Mouse (Mus musculus) thymus, postnatal 4 days (tissue): Measurements from ENCODE around the gene Lamb1.

Source experiments
- DNase-seq: peaks from one replicate; pipeline ENCODE4 v3.0.0; 2021

The Lamb1 gene

DNA sequence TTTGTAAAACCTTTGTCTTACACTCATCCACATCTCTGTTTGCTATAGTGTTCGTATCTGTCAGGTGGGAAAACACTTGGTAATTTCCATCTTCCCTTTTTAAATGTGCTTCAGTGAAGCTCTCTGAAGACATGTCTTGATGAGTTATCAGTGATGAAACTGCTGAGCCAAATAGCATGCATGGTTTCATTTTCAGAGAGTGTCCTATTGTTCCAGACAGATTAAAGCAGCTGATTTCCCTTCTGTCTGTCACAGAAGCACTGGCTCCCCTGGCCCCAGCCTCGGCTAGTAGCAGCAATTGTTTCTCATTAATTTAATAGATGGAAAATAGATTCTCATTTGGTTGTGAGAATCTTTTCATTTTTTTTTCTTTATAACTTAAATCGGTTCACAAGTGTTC, 25.9 kb downstream of the Lamb1 start:
- no peak for DNase-seq

DNA sequence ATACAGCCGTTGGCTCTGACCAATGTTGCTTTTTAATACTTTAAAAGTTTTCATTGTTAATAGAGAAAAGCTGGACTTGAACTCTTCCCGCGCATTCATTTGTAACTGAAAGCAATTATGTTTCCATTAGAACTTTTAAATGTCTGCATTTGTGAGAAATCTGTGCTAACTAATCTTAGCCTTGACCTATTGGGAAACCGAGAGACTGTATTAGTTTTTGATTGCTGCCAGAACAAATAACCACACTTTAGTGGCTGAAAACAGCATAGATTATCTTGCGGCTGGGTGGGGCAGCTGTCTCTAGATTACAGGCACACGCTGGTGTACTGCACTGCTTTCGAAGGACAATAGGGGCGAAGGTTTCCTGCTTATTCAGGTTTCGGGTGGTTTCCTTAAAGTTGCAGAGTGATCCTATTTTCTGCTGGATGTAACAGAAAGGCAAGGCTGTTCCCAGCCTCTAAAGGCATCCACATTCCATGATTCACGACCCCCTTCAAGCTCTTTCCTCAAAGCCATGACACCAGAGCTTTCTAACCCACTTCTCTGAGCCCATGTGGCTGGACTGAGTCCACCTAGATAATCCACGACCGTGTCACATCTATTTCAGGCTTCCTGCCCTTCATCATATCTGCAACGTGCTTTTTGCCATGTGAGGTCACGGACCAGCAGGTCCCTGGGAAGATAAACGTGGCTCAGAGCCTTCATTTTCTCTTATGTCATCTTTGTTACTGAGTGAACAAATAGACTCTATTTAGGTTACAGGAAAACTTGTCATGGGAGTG, 28.5 kb downstream of the Lamb1 start:
- DNase-seq = no peak

DNA sequence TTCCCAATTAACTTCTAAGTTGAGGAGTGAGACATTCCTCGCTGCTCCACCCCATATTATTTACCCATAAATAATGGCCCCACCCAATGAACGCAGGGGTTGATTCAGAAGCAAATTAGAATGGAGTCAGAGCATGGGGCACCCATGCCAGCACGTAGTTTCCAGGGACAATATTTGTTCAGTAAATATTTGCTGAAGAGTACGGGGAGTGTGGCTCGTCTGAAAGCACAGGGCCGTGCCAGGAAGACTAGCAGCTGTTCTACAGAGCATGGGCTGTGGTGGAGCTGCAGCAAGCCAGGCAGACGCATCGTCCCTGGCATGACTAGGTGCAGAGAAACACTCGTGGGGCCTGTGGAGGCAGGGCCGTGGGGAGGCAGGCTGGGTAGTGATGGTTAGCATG, 29.5 kb downstream of the Lamb1 start:
- DNase-seq = no peak

DNA sequence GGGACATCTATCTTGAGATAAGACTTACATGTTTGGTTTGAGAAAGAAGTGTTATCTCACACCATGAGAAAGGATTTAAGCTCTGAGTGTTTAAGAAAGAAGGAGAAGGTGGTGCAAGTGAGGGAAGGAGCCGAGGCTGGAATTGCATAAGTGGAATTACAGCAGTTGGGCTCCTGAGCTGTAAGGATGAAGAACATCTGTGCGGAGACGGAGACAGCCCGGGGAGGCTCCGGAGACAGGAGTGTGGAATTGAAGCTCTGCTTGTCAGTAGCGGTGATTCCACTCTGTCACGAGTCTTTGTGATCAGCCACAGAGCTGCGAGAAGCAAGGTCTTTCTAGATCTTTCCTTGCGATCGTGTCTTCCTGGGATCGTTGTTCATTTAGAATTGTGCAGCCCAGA, 30.0 kb downstream of the Lamb1 start:
- no peak for DNase-seq

DNA sequence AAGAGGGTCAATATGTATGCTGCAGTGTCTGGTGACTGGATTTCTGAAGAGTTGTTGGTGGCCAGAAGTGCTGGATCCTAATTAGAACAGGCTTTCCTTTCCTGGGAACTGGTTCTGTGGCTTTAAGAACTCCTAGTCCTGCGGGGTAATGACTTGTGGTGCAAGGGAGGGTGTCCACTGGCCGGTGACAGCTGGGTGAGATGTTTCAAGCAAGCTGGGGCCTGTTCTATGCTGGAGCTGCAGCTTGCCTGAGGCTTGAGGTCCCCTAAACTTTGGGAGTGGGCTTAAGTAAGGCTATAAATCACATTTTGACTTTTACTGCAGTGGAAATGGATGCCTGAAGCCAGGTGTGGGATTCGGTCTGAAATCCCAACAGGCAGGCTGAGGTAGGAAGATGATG, 30.5 kb downstream of the Lamb1 start:
- no peak for DNase-seq

DNA sequence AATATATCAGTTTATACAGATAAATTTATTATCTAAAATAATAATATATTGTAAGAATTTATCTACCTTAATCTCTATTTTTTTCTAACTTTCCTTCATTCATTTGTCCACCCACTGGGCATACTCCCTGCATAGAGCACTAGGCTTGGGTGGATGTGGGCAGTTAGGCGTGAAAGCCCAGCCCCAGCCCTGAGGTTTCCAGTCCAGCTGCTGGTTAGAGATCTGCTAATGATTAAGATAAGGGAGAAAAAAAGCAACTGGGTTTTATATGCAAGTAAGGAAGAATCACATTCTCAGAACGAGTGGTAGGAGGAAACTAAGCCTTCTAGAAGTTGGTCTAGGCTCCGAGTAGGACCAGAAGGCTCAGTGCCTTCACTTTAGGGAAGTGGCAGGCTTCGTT, 31.1 kb downstream of the Lamb1 start:
- DNase-seq = no peak

DNA sequence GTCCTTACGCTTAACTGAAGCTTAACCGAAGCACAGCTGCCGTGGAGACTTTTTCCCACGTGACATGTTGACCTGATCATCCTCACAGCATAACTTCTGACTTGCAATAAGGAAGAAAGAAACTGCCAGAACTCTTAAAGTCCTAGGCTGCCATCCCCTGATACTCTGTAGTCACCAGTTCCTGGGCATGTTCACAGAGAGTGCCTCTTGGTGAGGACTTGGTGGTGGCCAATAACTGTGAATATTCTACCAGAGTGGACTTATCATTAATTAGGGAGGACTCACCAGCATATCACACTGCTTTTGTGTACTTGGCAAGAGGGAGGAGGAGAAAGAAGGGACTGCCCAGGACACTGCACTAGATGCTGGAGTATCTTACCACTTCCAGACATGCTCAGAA, 33.1 kb downstream of the Lamb1 start:
- DNase-seq = no peak

DNA sequence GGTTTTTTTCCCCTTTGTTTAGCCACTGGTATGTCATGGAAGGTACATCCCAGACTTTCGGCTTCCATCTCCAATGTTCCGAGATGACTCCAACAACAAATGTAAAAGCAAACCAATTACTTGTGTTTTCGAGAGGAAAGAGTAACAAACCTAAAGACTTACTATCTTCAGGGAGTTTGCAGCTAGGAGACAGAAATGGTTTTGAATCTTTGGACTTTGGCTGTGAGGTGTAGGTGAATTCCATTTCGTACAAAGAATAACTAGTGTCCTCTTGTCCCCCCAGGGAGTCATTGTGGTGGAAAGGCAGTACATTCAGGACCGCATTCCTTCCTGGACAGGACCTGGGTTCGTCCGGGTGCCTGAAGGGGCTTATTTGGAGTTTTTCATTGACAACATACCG, 33.5 kb downstream of the Lamb1 start:
- no peak for DNase-seq

DNA sequence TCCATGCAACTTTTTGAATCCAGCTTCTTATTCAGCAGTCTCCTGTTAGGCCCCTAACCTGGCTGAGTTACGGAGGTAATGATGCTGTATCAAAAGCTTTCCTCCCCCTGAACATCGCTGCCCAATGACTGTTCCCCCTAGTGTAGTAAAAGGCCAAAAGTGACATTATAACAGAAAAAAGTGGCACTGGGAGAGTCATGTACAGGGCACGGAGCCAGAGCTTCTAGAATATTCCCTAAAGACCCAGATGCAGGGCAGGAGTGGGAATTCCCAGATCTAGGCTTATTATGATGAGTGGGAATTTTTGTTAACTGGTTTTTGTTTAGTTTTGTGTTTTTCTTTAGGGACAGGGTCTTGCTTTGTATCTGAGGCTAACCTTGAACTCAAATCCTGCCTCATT, 34.1 kb downstream of the Lamb1 start:
- DNase-seq = no peak

DNA sequence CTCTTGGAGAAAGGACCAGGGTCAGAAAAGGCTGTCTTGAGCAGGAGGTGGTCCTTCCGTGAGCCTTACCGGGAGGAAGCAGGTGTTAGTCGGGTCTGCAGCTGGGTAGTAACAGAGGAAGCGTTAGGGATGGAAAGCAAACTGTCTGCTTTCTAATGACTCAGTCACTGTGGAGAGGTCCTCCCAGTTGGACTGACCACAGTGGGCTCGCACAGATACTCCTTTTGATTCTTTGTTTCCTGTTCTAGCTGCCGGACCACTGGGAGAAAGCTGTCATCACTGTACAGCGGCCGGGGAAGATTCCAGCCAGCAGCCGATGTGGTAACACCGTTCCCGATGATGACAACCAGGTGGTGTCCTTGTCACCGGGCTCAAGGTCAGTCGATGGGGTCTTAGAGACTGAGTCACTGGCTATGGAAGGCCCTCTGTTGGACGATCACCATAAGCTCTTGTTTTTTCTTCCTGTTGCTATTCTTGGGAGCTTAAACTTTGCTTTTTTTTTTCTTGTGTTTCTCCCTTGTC, 34.7 kb downstream of the Lamb1 start:
- DNase-seq = no peak

DNA sequence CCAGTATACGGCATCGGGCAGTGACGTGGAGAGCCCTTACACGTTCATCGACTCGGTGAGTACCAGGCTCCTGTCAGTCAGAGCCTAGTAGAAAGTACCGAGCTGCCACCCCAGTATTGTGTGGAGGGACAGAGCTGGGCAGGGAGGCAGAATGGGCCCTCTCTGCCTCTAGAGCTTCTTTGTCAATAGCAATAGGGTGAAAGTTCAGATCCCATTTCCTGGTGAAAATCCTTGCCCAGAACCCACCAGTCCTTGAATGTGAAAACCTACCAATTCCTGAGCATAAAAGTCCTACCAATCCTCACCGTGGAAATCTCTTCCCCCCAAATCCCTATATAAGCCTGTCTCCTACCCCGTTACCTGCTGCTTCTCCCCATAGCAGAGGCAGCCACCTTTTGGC, 35.2 kb downstream of the Lamb1 start:
- DNase-seq = no peak

DNA sequence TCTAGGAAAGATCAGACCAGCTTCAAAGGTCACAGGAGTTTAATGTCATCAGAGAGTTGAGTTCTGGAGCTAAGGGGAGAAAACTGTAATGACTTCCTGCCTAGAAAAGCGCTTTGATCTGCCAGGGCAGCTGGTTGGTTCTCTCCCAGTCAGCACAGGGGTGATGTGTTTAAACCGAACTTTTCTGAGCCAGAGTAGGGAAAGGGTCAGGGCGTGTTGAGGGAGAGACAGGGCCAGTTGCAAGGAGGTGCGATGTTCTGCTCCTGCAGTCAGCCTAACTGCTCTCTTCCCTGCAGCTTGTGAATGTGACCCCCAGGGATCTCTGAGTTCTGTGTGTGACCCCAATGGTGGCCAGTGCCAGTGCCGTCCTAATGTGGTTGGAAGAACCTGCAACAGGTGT, 37.2 kb downstream of the Lamb1 start:
- no peak for DNase-seq

DNA sequence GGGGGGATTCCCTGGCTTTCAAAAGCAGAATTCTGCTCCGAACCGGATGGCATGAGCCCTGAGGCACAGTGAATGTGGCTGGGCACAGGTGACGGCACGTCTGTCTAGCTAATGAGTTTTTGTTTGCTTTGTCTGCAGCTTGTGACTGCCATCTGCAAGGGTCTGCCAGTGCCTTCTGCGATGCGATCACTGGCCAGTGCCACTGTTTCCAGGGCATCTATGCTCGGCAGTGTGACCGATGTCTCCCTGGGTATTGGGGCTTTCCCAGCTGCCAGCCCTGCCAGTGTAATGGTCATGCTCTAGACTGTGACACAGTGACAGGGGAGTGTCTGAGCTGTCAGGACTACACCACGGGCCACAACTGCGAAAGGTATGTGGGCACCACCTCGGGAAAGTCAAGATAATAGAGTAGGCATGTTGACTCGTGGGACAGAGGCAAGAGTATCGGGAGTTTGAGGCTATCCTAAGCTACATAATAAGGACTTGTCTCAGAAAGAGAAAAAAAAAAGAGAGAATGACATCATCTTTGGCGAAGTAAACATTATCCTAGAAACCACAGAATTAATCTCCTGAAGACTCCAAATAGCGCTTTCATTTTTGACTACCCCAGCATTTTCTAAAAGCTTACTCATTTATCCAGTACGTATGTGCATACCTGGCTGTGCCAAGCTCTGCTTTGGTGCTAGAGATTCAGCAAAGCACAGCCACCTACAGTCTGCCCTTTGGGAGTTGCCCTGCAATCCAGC, 37.9 kb downstream of the Lamb1 start:
- DNase-seq = no peak

DNA sequence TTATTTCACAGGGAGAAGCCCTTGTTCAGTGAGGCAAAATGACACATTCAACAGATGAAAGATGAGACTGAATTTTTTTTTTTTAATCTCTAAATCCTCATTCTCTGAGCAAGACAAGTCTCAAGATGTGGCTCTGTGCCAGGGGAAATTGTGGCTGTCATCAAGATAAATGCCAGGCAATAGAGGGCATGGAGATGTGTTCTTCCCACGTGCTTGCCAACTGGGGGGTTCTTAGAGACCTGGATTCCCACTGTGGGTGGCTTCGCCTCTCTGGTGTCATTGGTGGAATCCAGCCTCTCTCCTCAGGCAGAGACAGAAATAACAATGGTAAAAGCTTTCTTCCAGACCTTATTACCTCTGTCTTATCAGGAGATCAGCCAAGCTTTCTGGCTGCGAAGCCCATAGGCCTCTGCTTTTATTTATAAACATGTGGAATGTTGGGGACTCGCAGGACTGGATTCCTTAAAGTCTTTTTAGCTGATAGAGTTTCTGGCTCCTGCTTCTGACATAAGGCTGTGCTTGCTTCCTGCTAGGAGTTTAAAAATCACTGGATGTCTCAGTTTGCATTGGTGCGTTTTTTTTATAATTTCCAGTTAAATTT, 41.1 kb downstream of the Lamb1 start:
- DNase-seq = no peak

DNA sequence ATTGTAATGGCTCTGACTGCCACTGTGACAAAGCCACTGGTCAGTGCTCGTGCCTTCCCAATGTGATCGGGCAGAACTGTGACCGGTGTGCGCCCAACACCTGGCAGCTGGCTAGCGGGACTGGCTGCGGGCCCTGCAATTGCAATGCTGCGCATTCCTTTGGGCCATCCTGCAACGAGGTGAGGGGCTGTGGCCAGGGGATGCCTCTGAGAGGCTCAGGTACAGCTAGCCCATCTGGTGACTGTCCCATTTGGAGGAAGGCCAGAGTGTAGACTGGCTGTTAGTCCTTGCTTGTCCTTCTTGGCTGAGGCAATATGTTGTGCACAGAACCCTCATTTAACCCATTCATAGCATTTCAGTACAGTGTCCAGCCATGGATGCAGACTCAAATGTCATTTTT, 42.0 kb downstream of the Lamb1 start:
- no peak for DNase-seq

DNA sequence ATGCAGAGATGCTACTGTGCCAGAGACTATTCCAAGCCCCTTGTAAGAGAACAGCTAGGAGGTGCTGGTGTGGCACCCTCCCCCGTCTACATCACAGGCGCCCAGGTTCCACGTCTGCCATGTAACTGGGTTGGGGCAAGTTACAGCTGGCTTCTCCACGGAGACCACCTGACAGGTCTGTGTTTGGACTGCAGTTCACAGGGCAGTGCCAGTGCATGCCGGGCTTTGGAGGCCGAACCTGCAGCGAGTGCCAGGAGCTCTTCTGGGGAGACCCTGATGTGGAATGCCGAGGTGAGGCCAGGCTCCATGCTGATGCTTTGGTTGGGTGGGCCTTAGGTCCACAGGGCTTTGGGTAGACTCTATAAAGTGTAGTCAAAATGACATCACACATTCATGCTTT, 42.7 kb downstream of the Lamb1 start:
- DNase-seq = no peak

DNA sequence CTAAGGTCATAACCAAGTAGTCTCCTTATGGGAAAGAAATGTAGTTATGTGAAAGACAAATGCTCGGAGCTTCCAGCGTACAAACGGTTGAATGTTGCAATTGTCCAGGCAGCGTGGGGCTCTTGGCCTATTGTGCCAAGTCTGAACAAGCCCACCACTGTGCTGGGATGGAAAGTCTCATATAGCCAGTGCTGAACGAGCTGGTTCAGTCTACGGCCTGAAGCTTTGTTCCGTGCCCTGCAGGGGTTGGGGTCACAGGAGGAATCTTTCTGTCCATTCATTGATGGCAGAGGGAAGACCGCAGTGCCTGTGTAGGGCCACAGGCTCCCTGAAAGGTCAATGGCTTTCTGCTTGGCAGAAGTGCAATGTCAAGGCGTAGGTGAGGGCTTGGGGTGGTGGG, 45.7 kb downstream of the Lamb1 start:
- DNase-seq = no peak

DNA sequence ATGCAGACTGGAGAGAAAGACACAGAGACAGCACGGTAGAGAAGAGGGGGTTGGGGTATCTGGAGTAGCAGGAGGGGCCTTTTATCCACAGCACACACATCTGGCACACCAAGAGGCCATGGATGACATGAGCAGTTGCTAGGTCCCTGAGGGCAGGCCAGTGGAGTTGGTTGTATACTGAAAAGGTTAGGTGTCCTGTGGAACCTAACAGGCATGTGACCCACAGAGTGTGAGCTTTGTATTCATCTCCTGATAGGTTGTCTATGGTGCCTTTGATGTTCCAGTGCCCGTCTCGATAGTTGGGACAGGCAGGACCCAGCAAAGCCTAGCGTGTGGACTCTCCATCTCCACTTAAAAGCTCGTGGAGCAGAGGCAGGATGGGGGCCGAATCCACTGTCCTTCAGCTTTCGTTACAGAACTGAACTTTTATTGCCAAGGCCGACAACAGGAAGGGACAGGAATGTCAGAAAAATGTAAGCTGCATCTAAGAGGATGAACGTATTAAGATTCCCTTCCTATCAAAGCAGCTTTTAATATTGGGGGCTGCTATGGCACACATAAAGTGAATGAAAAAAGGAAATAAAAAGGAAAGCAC, 46.7 kb downstream of the Lamb1 start:
- no peak for DNase-seq

DNA sequence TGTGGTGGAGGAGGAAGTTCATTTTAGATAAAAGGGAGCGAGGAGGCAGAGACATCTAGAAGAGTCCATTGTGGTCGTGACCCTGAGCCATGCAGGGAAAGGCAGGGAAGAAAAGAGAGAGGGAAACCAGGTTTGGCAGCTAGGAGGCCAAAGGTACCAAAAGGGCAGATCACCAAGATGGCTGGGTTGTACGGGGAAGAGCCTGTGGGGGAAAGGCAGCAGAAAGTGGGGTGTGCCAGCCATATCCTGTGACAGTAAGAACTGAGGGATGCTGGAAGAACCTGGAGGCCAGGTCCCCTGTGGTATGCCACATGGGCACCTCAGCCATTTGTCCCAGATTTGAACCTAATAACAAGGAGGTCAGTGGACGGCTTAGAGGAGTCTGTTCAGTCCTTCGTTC, 47.2 kb downstream of the Lamb1 start:
- no peak for DNase-seq

DNA sequence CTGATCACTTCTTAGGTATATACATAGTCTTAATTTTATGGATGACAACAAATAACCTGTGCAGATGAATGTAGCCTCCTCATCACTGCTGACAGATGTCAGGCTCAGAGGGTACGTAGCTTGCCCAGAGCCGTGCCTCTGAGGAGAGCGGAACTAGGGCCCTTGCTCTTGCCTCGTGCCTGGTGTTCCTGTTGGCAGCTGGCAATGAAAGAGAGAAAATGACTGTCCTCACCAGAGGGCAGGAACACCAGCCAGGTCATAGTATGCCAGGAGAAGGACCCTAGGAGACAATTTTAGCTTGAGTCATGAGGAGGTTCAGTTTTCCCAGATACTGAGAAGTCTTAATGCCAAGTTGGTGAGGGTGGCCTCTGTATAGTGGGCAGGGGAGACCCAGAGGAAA, 48.1 kb downstream of the Lamb1 start:
- DNase-seq = no peak

DNA sequence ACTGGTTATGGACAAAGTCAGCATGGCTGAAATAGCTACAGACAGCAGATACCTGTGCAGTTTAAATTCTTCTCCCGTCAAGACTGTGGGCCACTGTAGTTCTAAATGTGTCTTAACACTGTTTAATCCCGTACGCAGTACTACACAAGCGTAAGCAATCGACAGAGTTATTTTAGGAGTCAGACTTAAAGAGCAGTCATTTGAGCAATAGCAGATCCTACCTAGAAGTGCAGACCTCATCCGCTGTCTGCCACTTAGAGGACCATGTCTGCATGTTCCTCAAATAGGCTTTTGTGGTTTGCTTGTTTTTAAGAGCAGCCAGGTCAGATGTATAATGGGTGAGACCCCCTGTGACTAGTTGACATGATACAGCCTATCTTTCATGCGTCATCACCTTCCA, 49.3 kb downstream of the Lamb1 start:
- DNase-seq = no peak

DNA sequence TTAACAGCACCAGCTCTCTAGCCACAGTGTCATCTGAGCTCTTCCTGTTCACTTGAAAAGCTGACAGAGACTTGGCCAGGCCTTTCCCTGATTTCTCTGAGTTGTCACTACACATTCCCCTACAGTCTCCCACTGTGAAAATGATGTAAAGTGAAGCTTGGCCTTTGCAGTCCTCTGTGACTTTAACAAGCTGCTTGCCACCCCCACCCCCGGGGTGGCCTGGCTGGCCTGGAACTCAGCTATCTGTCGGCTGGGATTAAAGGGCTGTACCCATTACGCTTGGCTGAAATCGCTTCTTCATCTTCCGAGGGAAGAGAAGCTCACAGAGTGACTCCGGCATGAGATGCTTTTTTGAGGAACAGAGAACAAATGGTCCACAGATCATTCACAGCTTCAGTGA, 50.9 kb downstream of the Lamb1 start:
- no peak for DNase-seq

DNA sequence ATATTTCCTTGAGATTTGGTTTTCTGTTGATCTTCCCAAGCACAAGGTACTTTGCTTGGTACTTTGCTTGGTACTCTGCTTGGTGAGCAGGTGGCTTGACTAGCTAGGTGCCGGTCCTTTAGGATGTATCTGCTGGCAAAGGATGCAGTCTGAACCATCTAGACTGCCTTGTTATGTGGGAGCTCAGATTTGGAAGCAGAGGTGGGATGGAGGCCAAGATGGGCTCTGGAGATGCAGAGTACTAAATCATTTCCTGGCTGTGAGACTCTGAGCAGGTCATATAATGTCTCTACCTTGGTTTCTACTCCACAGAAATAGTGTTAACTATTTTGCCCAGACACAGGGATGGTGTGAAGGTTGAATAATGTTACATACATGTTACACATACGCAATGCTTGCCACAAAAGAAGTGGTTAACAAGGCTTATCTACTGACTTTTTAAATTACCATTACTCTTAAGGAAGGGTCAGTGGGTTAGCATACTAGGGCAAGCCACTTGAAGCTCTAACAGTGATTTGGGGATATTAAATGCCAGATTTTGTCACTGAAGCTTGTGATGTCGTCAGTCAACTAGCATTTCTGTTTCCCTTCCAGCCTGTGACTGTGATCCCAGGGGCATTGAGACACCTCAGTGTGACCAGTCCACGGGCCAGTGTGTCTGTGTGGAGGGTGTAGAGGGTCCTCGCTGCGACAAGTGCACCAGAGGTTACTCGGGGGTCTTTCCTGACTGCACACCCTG, 52.8 kb downstream of the Lamb1 start:
- DNase-seq = no peak
